Mouse (Mus musculus) right cerebral cortex, postnatal 14 days (tissue): ENCODE data around the gene Gm20388.
"Not testable (repeated sequence)": the region's sequence is repeated elsewhere in the genome, so short reads cannot be mapped to it uniquely, and the experiment has no call there.

Source experiments
- DNase-seq: peaks from one replicate; pipeline ENCODE4 v3.0.0; 2022

Gene Gm20388

DNA sequence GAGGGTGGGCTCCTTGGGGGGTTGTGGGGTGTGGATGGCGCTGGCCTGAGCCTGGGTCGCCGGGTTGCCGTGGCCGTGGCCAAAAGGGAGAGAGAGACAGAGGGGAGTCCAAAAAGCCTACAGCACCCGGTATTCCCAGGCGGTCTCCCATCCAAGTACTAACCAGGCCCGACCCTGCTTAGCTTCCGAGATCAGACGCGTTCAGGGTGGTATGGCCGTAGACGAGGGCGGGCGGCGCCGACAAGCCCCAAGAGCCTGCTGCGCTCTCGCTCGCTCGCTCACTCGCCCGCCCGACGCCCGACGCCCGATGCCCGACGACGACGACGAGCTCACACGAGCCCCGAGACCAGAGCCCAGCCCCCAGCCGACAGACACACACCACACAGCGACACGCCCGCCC lies 3712.9 kb downstream of the Gm20388 start:
- not testable (repeated sequence) for DNase-seq

DNA sequence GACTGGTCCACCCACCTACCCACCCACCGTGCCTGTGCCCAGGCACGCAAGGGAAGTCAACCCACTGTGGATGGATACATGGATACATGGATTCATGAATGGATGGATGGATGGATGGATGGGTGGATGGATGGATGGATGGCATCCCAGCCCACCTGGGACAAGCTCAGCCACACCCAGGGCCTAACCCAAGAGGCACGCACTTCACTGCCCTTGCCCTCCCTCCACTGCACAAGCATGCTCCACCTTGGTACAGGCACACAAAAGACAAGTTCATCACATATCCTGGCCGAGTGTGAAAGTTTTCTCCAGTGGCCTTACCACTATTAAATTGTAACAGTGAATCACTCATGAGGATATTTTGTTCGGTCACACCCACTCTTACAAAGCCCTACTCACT lies 3713.6 kb downstream of the Gm20388 start:
- no peak for DNase-seq

DNA sequence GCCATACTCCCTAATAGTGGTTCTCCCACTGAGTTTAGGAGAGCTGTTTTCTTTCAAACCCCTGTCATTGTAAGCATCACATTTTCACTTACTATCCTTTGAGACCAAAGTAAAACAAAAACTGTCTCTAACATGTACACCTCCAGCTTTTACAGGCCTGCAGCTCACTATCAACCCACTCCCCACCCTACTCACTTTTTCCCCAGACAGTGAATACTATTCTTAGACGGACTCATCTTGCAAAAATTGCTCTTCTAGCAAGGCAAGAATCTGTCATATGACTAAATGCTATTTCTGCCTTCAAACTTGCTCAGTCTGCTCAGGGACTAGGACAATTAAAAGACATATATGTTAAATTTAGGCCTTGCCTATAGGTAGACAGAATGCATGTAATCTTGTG lies 3714.1 kb downstream of the Gm20388 start:
- DNase-seq, result no peak

DNA sequence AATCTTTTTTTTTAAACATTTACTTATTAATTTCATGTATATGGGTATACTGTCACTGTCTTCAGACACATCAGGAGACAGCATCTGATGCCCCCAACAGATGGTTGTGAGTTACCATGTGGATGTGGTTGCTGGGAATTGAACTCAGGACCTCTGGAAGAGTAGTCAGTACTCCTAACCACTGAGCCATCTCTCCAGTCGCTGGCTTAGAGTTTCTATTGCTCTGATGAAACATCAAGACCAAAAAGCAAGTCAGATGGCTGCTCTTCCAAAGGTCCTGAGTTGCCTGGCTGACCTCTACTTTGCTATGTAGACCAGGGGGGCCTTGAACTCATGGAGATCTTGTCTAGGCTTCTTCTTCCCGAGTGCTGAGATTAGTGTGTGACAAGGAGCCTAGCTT lies 3715.1 kb downstream of the Gm20388 start:
- DNase-seq, result no peak

DNA sequence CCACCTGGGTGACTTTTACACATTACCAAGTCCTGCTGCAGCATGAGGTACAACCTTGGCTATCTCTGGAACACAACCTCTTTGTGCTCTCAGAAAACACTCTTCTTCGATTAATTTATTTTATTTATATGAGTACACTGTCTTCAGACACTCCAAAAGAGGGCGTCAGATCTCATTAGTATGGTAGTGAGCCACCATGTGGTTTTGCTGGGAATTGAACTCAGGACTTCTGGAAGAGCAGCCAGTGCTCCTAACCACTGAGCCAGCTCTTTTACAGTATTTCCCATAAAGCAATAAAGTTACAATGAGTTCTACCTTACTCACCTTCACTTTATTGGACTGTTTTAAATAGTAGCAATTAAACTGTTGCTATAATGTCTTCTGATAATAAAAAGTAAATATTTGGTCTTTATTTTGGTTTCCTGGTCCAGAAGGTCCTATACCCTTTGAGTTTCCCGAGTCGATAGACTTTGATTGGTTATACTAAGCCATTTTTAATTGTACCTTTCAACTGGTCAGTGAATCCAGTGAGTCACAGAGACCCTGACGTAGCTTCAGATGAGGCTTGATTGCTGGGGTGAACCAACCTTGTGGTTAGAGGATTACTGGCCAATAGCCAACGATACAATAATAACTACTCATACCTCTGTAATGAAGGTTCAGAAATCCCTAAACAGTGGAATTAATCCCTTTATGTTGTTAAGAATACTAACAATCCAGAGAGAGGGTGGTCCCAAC lies 3716.9 kb downstream of the Gm20388 start:
- DNase-seq, result no peak

DNA sequence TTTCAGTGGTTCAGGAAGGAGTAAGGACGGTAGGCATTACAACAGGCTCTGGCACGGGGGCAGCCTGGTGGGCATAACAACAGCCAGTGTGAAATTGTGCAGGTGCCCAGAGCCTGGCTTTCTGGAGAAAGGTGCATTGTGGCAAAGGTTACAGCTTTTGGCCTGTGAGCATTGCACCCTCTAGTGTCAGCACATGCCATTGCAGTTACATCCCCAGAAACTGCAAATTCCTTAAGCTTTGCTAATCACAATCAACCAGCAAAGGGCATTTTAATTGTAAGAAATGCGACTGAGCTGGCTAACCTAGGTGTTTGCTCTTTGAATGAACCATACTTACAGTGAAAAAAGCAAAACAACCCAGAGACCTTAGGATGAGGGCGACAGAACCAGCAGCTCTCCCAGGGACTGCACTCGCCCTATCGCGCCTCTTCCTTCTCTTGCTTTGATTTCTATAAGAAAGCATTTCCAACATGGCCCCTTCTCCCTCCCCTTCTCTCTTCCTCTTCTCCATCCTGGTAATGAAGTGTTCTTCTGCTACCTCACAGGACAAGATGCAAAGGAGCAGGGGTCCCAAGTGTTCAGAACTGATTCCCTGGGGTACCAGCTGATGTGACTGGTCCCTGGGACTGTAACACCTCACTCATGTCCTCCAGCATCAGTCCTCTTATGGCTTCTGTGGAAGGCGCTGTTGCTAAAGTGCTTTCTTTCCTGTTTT lies 3717.8 kb downstream of the Gm20388 start:
- peak; percentile 25 for DNase-seq

DNA sequence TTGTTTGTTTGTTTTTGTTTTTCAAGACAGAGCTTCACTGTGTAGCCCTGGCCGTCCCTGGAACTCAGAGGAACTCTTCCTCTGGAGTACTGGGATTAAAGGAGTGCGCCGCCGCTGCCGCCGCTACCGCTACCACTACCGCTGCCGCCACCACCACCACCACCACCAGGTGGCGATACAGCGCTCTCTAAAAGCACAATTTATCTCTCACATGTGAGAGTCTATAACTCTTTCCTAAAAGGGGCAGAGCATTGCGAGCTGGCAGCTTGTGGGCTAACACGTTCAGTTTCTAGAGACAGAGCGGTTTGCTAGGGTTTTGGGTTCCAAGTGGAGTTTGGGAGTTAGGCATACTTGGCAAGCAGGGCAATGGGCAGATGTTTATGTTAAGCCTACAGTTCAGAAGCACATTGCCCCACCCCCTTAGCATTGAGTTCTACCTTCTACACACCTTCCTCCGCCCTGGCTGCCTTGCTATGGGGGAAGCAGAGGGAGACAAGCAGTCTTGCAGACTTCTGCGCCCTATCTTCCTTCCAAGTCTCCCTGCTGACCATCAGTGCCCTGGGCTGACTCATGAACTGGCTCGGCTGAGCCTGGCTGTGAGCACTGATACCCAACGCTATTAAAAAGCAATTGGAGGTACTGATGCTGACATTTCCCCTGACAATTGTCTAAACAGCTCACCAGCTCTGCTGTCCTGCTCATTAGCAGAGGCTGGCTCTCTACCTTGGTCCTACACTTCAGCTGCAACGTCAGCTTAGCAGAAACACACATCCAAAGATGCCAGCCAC lies 3718.5 kb downstream of the Gm20388 start:
- peak; percentile 83 for DNase-seq

DNA sequence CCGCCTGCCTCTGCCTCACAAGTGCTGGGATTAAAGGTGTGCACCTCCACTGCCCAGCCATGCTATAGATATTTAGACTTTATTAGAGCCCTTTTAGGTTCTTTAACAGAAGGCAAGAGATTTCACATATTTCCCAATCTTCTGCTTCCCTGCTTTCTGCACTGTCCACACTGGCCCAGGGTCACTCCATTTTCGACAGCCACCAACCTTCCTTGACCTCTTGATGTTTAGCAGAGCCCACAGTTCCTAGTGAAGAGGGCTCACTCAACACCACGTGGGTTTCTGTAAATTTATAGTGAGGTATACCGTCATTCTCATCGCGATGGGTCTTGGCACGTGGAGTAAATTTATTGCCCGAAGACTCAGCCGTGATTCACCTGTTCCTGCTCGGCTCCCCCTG lies 3719.4 kb downstream of the Gm20388 start:
- no peak for DNase-seq

DNA sequence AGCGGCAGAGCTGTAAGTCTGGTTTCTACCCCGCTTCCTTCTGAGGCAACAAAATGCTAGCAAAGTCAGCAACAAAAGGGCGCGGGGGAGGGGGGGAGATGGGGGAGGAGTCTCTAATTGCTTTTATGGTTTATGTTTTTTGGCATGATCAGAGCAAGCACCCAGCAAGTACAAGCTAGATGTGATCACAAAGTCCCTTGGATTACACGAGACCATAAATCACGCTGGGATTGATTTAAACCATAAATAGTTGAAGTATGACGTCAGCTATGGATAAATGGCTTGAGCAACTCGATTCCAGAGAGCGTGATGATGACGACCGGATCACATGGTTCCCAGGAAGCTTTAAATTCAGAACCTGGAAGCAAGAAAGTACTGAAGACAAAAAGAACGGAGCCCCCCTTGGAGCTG lies 3720.2 kb downstream of the Gm20388 start:
- no peak for DNase-seq

DNA sequence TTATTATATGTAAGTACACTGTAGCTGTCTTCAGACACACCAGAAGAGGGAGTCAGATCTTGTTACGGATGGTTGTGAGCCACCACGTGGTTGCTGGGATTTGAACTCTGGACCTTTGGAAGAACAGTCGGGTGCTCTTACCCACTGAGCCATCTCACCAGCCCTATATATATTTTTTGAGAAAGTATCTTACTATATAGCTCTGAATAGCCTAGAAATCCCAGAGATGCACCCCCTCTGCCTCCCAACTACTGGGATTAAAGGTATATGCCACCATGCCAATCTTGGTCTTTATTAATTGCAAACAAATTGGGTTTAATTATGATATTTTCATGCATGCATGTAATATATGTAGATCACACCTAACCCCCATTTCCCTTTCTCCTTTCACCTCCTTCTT lies 3721.1 kb downstream of the Gm20388 start:
- DNase-seq, result not testable (repeated sequence)

DNA sequence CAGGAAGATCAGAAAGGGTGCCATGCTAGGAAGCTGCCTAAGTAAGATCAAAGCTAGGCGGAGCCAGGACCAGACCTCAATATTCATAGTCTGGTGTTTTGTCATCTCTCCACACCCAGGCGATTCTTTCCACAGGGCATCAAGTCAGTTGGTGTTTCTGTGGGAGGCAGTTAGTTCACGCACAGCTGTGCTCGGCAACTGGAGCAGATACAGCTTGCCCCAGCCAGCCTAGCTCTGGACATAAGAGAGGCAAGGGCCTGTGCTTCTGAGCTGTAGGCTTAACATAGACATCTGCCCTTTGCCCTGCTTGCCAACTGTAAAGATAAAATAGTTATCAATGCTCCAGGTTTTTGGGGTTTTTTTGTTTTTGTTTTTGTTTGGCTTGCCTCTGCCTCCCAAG lies 3721.6 kb downstream of the Gm20388 start:
- no peak for DNase-seq

DNA sequence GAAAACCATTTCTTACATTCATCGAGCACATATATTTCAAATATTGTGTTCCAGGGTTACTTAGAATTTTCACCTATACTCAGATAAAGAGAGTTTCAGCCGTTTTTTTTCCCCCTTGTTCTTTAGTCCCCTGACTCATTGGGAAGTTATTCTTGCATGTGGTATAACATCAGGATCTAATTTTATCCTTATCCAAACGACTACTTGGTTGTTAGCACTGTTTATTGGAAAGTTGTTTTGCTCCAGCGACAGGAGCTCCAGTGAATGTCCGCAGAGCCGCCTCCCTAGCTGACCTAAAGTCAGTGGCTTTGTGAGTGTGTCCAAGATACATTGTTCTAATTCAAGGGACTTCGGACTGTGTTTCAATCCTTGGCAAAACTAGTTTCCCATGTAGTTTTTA lies 3723.2 kb downstream of the Gm20388 start:
- DNase-seq, result no peak

DNA sequence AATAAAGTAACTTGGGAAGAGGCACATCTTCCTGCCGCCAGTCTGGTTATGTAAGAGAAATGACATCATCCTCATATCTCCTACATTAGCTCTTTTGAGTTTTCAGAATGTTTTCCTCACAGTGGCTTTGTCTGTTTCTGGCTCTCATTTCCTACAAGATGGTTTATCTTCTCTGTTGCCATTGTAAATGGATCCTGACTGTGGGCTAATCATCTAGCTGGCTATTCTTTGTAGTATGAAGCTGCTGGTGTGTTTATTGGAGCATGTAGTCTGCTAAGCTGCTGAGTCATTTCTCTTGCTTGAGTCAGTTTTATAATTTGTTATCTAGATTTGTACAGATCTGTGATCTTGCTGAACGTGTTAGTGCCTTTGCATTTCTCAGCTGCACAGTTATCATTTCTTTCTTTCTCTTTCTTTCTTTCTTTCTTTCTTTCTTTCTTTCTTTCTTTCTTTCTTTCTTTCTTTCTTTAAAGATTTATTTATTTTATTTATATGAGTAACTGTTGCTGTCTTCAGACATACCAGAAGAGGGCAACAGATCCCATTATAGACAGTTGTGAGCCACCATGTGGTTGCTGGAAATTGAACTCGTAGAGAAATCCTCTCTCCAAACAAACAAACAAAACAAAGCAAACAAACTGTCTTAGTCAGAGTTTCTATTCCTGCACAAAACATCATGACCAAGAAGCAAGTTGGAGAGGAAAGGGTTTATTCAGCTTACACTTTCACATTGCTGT lies 3723.9 kb downstream of the Gm20388 start:
- DNase-seq, result no peak

DNA sequence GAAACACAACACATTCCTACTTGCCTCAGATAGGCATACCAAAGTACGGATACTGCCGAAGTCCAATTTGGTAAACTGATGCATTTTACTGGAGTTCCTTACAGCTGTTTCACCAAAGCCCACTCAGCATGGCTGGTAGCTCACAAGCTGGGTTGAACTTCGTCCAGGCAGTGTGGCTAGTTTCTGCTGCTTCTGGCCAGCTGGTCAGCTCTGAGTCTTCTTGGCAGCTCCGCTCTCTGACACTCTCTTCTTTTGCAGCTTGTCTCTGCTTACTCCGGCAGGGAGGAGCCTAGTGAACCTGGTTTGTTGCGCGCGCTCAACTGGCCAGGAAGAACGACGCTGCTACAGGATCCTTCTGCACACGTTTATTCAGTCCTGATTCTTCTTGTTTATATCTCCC lies 3725.0 kb downstream of the Gm20388 start:
- no peak for DNase-seq

DNA sequence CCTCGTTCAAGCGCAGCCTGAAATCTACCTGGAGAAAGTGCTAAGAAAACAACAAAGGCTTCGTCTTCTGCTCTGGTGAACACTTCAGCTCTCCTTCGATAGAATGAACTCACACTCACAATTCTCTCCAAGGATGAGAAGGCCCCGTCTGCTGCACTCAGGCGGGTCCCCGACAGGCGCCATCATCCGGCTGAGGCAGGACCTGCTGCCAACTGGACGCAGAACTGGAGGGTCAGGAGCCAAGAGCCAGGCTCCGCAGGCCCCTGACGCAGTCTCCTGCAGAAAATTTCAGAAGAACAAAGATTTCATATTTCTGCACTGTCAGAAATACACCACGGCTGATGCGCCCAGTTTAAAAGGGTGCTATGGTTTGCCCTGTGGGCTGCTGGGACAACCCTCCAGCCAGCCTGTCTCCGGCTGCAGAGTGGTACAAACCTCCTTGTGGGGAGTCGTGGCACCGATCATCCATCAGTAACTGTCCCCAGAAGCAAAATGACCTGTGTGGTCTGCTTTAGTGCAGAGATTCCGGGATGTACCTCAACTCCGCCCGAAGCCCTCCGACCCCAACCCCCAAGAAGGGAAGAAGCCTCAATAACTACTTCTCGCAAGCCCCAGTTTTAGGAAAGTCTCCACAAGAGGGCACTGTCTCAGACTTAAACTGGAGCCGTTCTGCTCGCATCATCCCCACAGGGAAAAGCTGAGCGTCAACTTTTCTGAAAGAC lies 3732.8 kb downstream of the Gm20388 start:
- DNase-seq, result peak; percentile 67

DNA sequence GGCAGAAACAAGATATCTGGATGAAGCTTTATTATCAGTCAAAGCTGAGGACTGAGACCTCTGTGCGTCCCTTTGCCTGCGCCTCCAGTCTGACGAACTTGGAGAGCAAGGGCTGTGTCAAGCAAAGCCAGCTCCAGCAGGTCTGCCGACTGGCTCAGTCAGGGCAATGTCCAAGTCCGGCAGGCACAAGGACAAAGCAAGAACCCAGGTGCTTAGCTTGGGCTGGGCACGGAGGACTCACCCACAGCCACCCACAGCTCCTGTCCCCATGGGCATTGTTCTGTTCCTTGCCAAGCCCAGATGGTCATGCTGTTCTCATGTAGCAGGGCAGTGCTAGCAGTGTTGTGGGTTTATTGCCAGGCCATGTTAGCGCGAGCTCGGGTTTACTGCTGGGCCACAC lies 3734.6 kb downstream of the Gm20388 start:
- no peak for DNase-seq

DNA sequence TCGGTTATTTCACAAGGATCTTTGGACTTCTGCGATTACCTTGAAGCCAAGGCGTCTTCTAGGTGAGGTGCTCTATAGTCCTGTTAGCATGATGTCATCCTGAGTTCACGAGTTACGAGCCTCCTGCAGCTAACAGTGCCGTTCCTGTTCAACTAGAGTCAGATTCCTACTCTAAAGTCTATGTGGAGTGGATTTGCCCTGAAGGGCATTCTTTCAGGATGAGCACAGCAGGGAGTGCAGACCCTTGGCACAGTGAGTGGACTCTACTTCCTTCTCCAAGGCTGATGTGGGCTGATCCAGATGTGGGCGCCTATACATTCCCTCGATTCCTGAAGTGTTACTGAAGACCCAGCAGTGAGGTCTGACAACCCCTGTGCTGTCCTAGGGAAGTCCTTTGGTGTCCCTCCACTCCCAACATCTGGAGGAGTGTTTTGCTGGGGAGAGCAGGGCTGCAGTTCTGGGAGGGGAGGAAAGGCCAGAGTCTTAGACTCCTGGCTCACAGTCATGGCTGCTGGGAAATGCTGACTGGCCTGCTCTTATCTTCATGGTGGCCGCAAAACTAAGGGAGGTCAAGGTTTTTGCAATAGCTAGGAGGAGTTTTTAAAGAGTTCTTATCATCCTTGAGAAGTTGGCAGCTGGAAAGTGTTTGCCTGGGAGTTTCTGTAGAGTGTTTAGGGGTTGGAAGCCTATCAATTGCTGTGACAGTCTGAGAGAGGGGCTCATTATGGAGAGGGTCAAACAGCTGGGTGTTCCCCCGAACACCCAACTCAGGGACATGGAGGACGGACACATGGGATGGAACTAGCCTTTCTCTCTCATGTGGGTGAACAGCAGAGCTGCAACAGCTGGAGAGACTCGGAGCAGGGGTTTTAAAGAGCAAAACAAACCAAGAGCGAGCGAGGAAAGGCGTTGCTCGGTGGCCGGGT lies 3737.9 kb downstream of the Gm20388 start:
- no peak for DNase-seq

DNA sequence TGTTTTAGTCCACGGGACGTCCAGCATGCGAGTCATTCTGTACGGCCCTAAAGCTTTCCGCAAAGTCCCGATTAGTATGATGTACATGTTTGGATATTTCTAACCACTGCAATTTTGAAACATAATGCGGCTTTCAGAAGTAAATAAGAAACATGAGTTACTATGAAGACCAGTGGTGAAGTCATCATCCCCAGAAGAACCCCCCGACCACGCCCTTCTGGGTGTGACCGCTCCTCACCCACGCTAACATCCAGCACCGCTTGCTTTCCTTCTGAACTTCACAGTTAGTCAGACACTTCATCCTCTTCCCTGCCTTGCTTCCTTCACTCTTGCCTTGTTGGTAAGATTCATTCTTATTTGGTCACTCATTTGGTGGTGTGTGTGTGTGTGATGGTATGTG lies 3738.8 kb downstream of the Gm20388 start:
- no peak for DNase-seq

DNA sequence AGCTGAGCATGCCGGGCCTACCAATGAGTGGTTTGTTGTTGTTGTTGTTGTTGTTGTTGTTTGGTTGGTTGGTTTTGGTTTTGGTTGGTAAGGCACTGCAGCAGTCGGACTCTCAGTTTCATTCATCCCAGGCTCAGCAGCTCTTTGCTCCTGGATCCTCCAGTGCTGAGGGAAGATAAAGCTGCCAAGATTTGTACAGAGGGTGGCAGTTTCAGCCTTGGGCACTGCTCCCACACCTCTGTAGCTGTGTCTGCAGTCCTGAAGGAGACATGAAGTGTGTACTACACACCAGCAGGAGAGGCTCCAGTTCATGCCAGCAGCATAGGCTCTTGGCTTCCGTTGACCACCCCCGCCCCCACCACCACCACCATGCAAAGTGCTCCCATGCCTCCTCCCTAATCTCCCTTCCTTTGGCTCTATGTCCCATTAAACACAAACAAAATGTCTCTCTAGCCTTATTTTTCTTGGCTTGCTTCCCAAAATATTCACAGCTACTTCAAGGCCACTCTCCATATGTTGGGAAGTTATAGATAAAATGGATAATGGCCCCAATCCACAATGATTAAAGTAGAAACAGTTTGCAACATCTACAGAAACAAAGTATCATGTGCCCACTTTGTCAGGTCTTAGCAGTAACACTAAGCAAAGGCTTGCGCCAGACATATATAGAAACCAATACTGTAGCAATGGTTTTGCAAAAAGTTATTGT lies 3740.9 kb downstream of the Gm20388 start:
- no peak for DNase-seq

DNA sequence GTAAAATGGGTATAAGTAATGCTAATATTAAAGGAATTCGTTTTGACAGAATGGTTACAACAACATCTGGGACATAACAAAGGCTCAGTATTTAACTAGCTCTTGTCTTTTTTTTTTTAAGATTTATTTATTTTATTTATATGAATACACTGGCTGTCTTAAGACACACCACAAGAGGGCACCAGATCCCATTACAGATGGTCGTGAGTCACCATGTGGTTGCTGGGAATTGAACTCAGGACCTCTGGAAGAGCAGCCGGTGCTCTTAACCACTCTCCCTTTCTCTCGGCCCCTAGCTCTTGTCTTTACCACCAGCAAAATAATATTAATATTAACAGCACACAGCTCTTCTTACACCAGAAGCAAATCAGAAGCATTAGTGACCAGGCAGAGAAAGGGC lies 3742.0 kb downstream of the Gm20388 start:
- no peak for DNase-seq
